9 mouse cellular contexts compared by ENCODE assay signal in the genomic region with DNA sequence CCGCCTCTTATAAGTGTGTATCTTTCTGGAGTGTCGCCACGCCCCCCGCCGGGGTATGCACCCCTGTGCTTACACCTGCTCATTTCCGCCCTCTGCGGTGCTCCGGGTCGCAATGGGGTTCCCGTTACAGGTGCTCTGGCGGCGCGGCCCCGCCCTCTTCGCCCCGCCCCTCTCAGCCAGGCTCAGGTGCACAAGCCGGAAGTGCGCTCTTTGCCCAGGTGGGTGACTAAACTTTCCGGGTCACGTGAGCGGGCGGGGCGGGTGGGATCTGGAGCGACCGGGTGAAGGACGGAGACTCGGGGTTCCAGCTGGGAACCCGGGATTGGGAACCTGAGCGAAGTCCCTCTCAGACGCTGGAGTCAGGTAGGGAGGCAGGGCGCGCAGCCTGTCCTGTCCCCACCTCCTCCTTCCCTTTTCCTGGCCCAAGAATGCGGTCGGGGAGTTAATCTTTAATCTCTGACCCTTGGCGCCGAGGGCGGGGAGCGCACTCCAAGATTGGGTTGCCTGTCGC. TPM values are rescaled to one million over a fixed set of nuclear protein-coding genes. Genes with fewer than 3 reads are reported as not detected.
A peak's percentile ranks its signal among the peaks of the same experiment; 100 is the strongest.
DNase-seq lines count a peak whose midpoint lies in the region; ATAC-seq and TF ChIP-seq lines count a peak whose summit lies in the region.
"Had no signal": no experiment of that assay in that cellular context is flagged by ENCODE, and none has a peak within 500 bp of the region (broad histone marks: within the 10 kb centered on the region; RNA-seq: fewer than 3 reads in every experiment).

No protein-coding gene starts in this region.

- peaks cover 25% of the 10 kb centered on the region for H3K4me1 ChIP-seq in hindbrain, embryonic 13.5 days (replicated peaks)
- 0 out of 2 replicates have a peak, but pooled peaks cover 10% of the 10 kb centered on the region for H3K4me1 ChIP-seq in limb, embryonic 14.5 days (ENCODE audit: control insufficient read depth, insufficient read depth, low read length)
- peaks cover 4% of the 10 kb centered on the region; the same call in 1 of the 2 replicates for H3K4me1 ChIP-seq in midbrain, postnatal 0 days (ENCODE audit: insufficient read depth, low read length)

- TF ChIP-seq POLR2A in limb, embryonic 14.5 days (IDR thresholded peaks at IDR 0.05; ENCODE audit: borderline replicate concordance, extremely low read depth, insufficient read depth, insufficient read length), result no peak

- peak overlapping the region; percentile 19; the same call in 1 of the 2 replicates for H3K9ac ChIP-seq in hindbrain, embryonic 13.5 days
- H3K9ac ChIP-seq in limb, embryonic 14.5 days (ENCODE audit: low read depth, low read length, severe bottlenecking), result no peak overlapping the region
- no peak overlapping the region for H3K9ac ChIP-seq in midbrain, postnatal 0 days (replicated peaks; ENCODE audit: low read length, poor library complexity, severe bottlenecking)

- peaks cover 3% of the 10 kb centered on the region for H3K36me3 ChIP-seq in hindbrain, embryonic 13.5 days
- H3K36me3 ChIP-seq in limb, embryonic 14.5 days (ENCODE audit: control insufficient read depth, insufficient read depth, low read length), result no peaks in the 10 kb centered on the region
- H3K36me3 ChIP-seq in midbrain, postnatal 0 days (ENCODE audit: insufficient read depth, low read length), result peaks cover 3% of the 10 kb centered on the region; the same call in 1 of the 2 replicates

- no peak for ATAC-seq in cerebellum, adult (ENCODE audit: insufficient number of reproducible peaks, low FRiP score, low TSS enrichment)
- ATAC-seq in hindbrain, embryonic 13.5 days (ENCODE audit: low FRiP score), result no peak
- no peak for ATAC-seq in limb, embryonic 14.5 days (ENCODE audit: low FRiP score, low read depth)
- no peak for ATAC-seq in midbrain, postnatal 0 days (ENCODE audit: low FRiP score)

- H3K27ac ChIP-seq in hindbrain, embryonic 13.5 days, result no peak overlapping the region
- H3K27ac ChIP-seq in limb, embryonic 14.5 days (replicated peaks; ENCODE audit: low read depth, low read length), result no peak overlapping the region
- no peak overlapping the region for H3K27ac ChIP-seq in midbrain, postnatal 0 days (ENCODE audit: low read depth, low read length)

- intact Hi-C loops in left cerebral cortex, postnatal 25 days (cut with DNase I), result no loop called here

- no peak for TF ChIP-seq CTCF in midbrain, postnatal 0 days (IDR thresholded peaks at IDR 0.05)

- peak overlapping the region; percentile 34 for H3K4me3 ChIP-seq in hindbrain, embryonic 13.5 days
- peak overlapping the region; percentile 16 for H3K4me3 ChIP-seq in limb, embryonic 14.5 days (replicated peaks; ENCODE audit: low read length)
- H3K4me3 ChIP-seq in midbrain, postnatal 0 days (ENCODE audit: low read depth, low read length), result peak overlapping the region; percentile 36

- H3K27me3 ChIP-seq in hindbrain, embryonic 13.5 days, result peaks cover 49% of the 10 kb centered on the region
- peaks cover 37% of the 10 kb centered on the region for H3K27me3 ChIP-seq in limb, embryonic 14.5 days (ENCODE audit: control insufficient read depth, insufficient read depth, low read length)
- peaks cover 13% of the 10 kb centered on the region for H3K27me3 ChIP-seq in midbrain, postnatal 0 days (ENCODE audit: insufficient read depth, low read length)
- H3K27me3 ChIP-seq: CH12.LX had no signal

- peak; percentile 84 for DNase-seq in cerebellum, adult 11-12 months
- peak; percentile 34 for DNase-seq in ZHBTc4 (ENCODE audit: low read depth, low spot score)
- no peak for DNase-seq in limb, embryonic 14.5 days (ENCODE audit: low spot score)
- no peak for DNase-seq in midbrain, postnatal 0 days (ENCODE audit: low spot score)
- DNase-seq in urinary bladder, postnatal 36 days (ENCODE audit: low spot score in 2 of 2), result peak; percentile 37 to 58
- no peak for DNase-seq in left cerebral cortex, postnatal 25 days (ENCODE audit: low spot score in 2 of 2)

- no peaks in the 10 kb centered on the region for H3K9me3 ChIP-seq in hindbrain, embryonic 13.5 days
- H3K9me3 ChIP-seq in limb, embryonic 14.5 days (ENCODE audit: control insufficient read depth, low read length), result no peaks in the 10 kb centered on the region
- H3K9me3 ChIP-seq in midbrain, postnatal 0 days (ENCODE audit: low read length), result no peaks in the 10 kb centered on the region

- H3K4me2 ChIP-seq in hindbrain, embryonic 13.5 days, result peak overlapping the region; percentile 53
- H3K4me2 ChIP-seq in limb, embryonic 14.5 days (replicated peaks; ENCODE audit: low read depth, low read length, severe bottlenecking), result peak overlapping the region; percentile 30; the same call in 1 of the 2 replicates
- peak overlapping the region; percentile 59 for H3K4me2 ChIP-seq in midbrain, postnatal 0 days (ENCODE audit: low read depth, low read length, poor library complexity, severe bottlenecking)

- 1% methylated on average over 39 of the region's 39 CpGs for WGBS in hindbrain, embryonic 13.5 days
- WGBS in limb, embryonic 14.5 days, result 3% methylated on average over 39 of the region's 39 CpGs
- WGBS in midbrain, postnatal 0 days, result under 1% methylated on average over 28 of the region's 39 CpGs

RNA-seq across cellular contexts. Expression of a gene that starts 2.4 kb away (rescaled TPM):
- polyA plus RNA-seq in hindbrain, embryonic 13.5 days (2015; fragmentation: Nextera tagmentation; extraction: Ambion mirVana), result 26.5 and 27.6 TPM in 2 replicates
- polyA plus RNA-seq in limb, embryonic 14.5 days (2012; rRNA removed), result 26.3 and 32.9 TPM in 2 replicates
- polyA plus RNA-seq in limb, embryonic 14.5 days (2014; fragmentation: Nextera tagmentation; extraction: Ambion mirVana), result 5.7 and 8.3 TPM in 2 replicates
- 109 and 146 TPM in 2 replicates for total RNA-seq in midbrain, postnatal 0 days (2014; rRNA removed)
- polyA plus RNA-seq in midbrain, postnatal 0 days (2015; fragmentation: Nextera tagmentation; extraction: Ambion mirVana), result 42.9 and 44.5 TPM in 2 replicates
- 100 to 1,000 TPM; 338 to 348 TPM for total RNA-seq in left cerebral cortex, postnatal 25 days (2021)

RNA-seq across cellular contexts. Expression of a gene that starts 3.2 kb away (rescaled TPM):
- polyA plus RNA-seq in hindbrain, embryonic 13.5 days (2015; fragmentation: Nextera tagmentation; extraction: Ambion mirVana), result 2.9 TPM in 2 replicates
- polyA plus RNA-seq in limb, embryonic 14.5 days (2012; rRNA removed), result 5.5 and 6.6 TPM in 2 replicates
- polyA plus RNA-seq in limb, embryonic 14.5 days (2014; fragmentation: Nextera tagmentation; extraction: Ambion mirVana), result 4.6 and 8.3 TPM in 2 replicates
- total RNA-seq in midbrain, postnatal 0 days (2014; rRNA removed), result 6.2 and 8.5 TPM in 2 replicates
- 3.5 and 5.1 TPM in 2 replicates for polyA plus RNA-seq in midbrain, postnatal 0 days (2015; fragmentation: Nextera tagmentation; extraction: Ambion mirVana)
- 1 to 10 TPM; 1.2 to 2.4 TPM for total RNA-seq in left cerebral cortex, postnatal 25 days (2021)

RNA-seq across cellular contexts. Expression of a gene that starts 16.2 kb away (rescaled TPM):
- 4.0 and 4.3 TPM in 2 replicates for polyA plus RNA-seq in hindbrain, embryonic 13.5 days (2015; fragmentation: Nextera tagmentation; extraction: Ambion mirVana)
- 2.0 and 2.5 TPM in 2 replicates for polyA plus RNA-seq in limb, embryonic 14.5 days (2012; rRNA removed)
- 0.97 and 1.9 TPM in 2 replicates for polyA plus RNA-seq in limb, embryonic 14.5 days (2014; fragmentation: Nextera tagmentation; extraction: Ambion mirVana)
- total RNA-seq in midbrain, postnatal 0 days (2014; rRNA removed), result 0.27 and 1.0 TPM in 2 replicates
- polyA plus RNA-seq in midbrain, postnatal 0 days (2015; fragmentation: Nextera tagmentation; extraction: Ambion mirVana), result 1.9 and 2.3 TPM in 2 replicates
- total RNA-seq in left cerebral cortex, postnatal 25 days (2021), result 1 to 10 TPM in 1 of 2 experiments, under 1 TPM in 1; 0.78 to 2.2 TPM

RNA-seq across cellular contexts. Expression of a gene that starts 20.6 kb away (rescaled TPM):
- not detected in 2 replicates for polyA plus RNA-seq in hindbrain, embryonic 13.5 days (2015; fragmentation: Nextera tagmentation; extraction: Ambion mirVana)
- 0.13 and 0.18 TPM in 2 replicates for polyA plus RNA-seq in limb, embryonic 14.5 days (2012; rRNA removed)
- polyA plus RNA-seq in limb, embryonic 14.5 days (2014; fragmentation: Nextera tagmentation; extraction: Ambion mirVana), result 0.17 and 0.26 TPM in 2 replicates
- total RNA-seq in midbrain, postnatal 0 days (2014; rRNA removed), result 0.85 TPM in 1 of 2 replicates, not detected in the other
- polyA plus RNA-seq in midbrain, postnatal 0 days (2015; fragmentation: Nextera tagmentation; extraction: Ambion mirVana), result not detected in 2 replicates
- not detected for total RNA-seq in left cerebral cortex, postnatal 25 days (2021)
- total RNA-seq: CH12.LX had no signal

RNA-seq across cellular contexts. Expression of a gene that starts 25.5 kb away (rescaled TPM):
- 314 and 346 TPM in 2 replicates for polyA plus RNA-seq in hindbrain, embryonic 13.5 days (2015; fragmentation: Nextera tagmentation; extraction: Ambion mirVana)
- 10.3 and 14.2 TPM in 2 replicates for polyA plus RNA-seq in limb, embryonic 14.5 days (2012; rRNA removed)
- polyA plus RNA-seq in limb, embryonic 14.5 days (2014; fragmentation: Nextera tagmentation; extraction: Ambion mirVana), result 8.8 and 10.1 TPM in 2 replicates
- 186 and 206 TPM in 2 replicates for total RNA-seq in midbrain, postnatal 0 days (2014; rRNA removed)
- polyA plus RNA-seq in midbrain, postnatal 0 days (2015; fragmentation: Nextera tagmentation; extraction: Ambion mirVana), result 408 and 417 TPM in 2 replicates
- total RNA-seq in left cerebral cortex, postnatal 25 days (2021), result 100 to 1,000 TPM; 641 to 646 TPM

Comparison
In these comparisons a context has a peak if more than half of its experiments do, and no peak if none do; other contexts are left out.
1. DNase-seq: peak in cerebellum, adult 11-12 months (single experiment), ZHBTc4 (single experiment) and urinary bladder, postnatal 36 days (2 of 2); none in limb, embryonic 14.5 days (single experiment), midbrain, postnatal 0 days (single experiment) and left cerebral cortex, postnatal 25 days (0 of 2).
2. Peak in every context shown above with its lines, with median percentiles within 50 percentile points of each other: H3K4me2 ChIP-seq and H3K4me3 ChIP-seq.